Mouse (Mus musculus): ENCODE results near the gene Gm28042. TPM values are rescaled to one million over a fixed set of nuclear protein-coding genes. Genes with fewer than 3 reads are reported as not detected.

Gene Gm28042
- polyA plus RNA-seq, 1 experiment from 2014 or later = 6.0 TPM

Small RNA genes within 50 kb of the gene (microRNA-seq; reads per million reads assigned to microRNA genes)
- gene Mir7665 = not detected

Other genes starting within 250 kb of the Gm28042 start
- gene Rpap1, start 240.0 kb upstream of the Gm28042 start, polyA plus RNA-seq (2015; fragmentation: Nextera tagmentation; extraction: Ambion mirVana) = 21.3 and 21.6 TPM in 2 replicates
- 20.3 and 22.2 TPM in 2 replicates for gene Tyro3, start 229.8 kb upstream of the Gm28042 start, polyA plus RNA-seq (2015; fragmentation: Nextera tagmentation; extraction: Ambion mirVana)
- 27.8 and 30.7 TPM in 2 replicates for gene Mga, start 130.3 kb upstream of the Gm28042 start, polyA plus RNA-seq (2015; fragmentation: Nextera tagmentation; extraction: Ambion mirVana)
- 9.7 and 9.9 TPM in 2 replicates for gene Mapkbp1, start 54.8 kb upstream of the Gm28042 start, polyA plus RNA-seq (2015; fragmentation: Nextera tagmentation; extraction: Ambion mirVana)
- gene Jmjd7, start within 50 bp of the Gm28042 start, polyA plus RNA-seq (2015; fragmentation: Nextera tagmentation; extraction: Ambion mirVana) = 21.9 and 22.6 TPM in 2 replicates
- 3.9 and 4.6 TPM in 2 replicates for gene Pla2g4b, start 5.9 kb downstream of the Gm28042 start, polyA plus RNA-seq (2015; fragmentation: Nextera tagmentation; extraction: Ambion mirVana)
- 17.9 and 20.4 TPM in 2 replicates for gene Ehd4, start 127.1 kb downstream of the Gm28042 start, polyA plus RNA-seq (2015; fragmentation: Nextera tagmentation; extraction: Ambion mirVana)
- 5.1 and 5.3 TPM in 2 replicates for gene Pla2g4e, start 217.8 kb downstream of the Gm28042 start, polyA plus RNA-seq (2015; fragmentation: Nextera tagmentation; extraction: Ambion mirVana)

Data from midbrain, embryonic 15.5 days (tissue).